Mouse (Mus musculus) limb, embryonic 11.5 days (tissue): ENCODE data around the gene Tmco5b. TPM values are rescaled to one million over a fixed set of nuclear protein-coding genes. Genes with fewer than 3 reads are reported as not detected.
A peak's percentile ranks its signal among the peaks of the same experiment; 100 is the strongest.

Experiments used
- ATAC-seq: fragments of 200-750 bp; cut with Nextera tagmentation; 2 replicates; pipeline ENCODE4 v1.8.0; 2017; ENCODE audit warnings: low read depth; ENCODE audit not compliant: insufficient number of reproducible peaks, low FRiP score, low TSS enrichment
- DNase-seq: peaks from one replicate; pipeline ENCODE4 v3.0.0-alpha.2; 2015; ENCODE audit warnings: low spot score
- H3K27ac ChIP-seq: fragments of 300-500 bp; sonication (generic); replicated peaks from 2 replicates; pipeline ENCODE4 v1.5.1; 2014; ENCODE audit warnings: low read depth, mild to moderate bottlenecking, low read length
- H3K27me3 ChIP-seq: fragments of 300-500 bp; sonication (generic); 2 replicates; pipeline ENCODE4 v1.6.1; 2014; ENCODE audit warnings: mild to moderate bottlenecking, low read length, mixed read lengths; ENCODE audit not compliant: control insufficient read depth, insufficient read depth
- H3K36me3 ChIP-seq: fragments of 300-500 bp; sonication (generic); 2 replicates; pipeline ENCODE4 v1.6.1; 2014; ENCODE audit warnings: mild to moderate bottlenecking, low read length, moderate library complexity, mixed read lengths; ENCODE audit not compliant: control insufficient read depth, insufficient read depth
- H3K4me1 ChIP-seq: fragments of 300-500 bp; sonication (generic); 2 replicates; pipeline ENCODE4 v1.6.1; 2014; ENCODE audit warnings: low read length, mixed read lengths; ENCODE audit not compliant: control insufficient read depth, insufficient read depth
- H3K4me2 ChIP-seq: fragments of 300-500 bp; sonication (generic); 2 replicates; pipeline ENCODE4 v1.6.1; 2014; ENCODE audit warnings: low read depth, mild to moderate bottlenecking, moderate library complexity; ENCODE audit not compliant: severe bottlenecking
- H3K4me3 ChIP-seq: fragments of 300-500 bp; sonication (generic); 2 replicates; pipeline ENCODE4 v1.5.1; 2014; ENCODE audit warnings: low read depth, low read length
- H3K9ac ChIP-seq: fragments of 300-500 bp; sonication (generic); 2 replicates; pipeline ENCODE4 v1.6.1; 2014; ENCODE audit warnings: mild to moderate bottlenecking, low read length
- H3K9me3 ChIP-seq: fragments of 300-500 bp; sonication (generic); 2 replicates; pipeline ENCODE4 v1.6.1; 2016; ENCODE audit warnings: low read length; ENCODE audit not compliant: control insufficient read depth
- WGBS: fragments of 180-500 bp; shearing (Covaris S2); extraction: QIAGEN DNeasy Blood & Tissue Kit; methylation state at CpG from one replicate; pipeline ENCODE4 v1.1.7; 2014; 5-methylcytosine and 5-hydroxymethylcytosine counted together
- polyA plus RNA-seq: library from polyadenylated mRNA; unstranded; fragments of >200 nt; fragmentation: Nextera tagmentation; extraction: Ambion mirVana; gene quantifications from 2 replicates; pipeline ENCODE4 v1.2.1, GENCODE M21; 2014

Tmco5b gene
- polyA plus RNA-seq: not detected in 2 replicates

DNA sequence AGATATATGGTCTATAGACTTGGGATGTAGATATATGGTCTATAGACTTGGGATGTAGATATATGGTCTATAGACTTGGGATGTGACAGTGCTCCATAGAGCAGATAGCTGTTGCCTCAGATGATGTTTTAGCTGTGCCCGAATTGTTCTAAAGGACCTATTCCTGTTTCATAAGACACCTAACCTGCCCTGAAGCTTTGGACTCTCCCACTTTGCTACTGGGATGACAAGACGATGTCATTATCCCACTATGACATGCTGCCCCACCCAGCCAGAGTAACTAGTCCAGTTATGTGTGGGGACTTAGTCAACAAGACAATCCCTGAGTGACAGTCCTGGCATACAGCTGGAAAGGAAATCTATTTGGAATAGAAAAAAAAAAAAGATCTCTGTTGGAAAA is at the start of gene Tmco5b:
Tmco5b (plus strand) TSS at position 301 of the 400 bp plus-strand sequence.
- H3K9ac ChIP-seq: no peak within 1 kb of the TSS
- no peak within 1 kb of the TSS for H3K4me2 ChIP-seq
- H3K9me3 ChIP-seq: no peaks in the 10 kb centered on the region
- DNase-seq (no peak), ATAC-seq (no peak)
- H3K27ac ChIP-seq: no peak within 1 kb of the TSS
- H3K27me3 ChIP-seq: no peaks in the 10 kb centered on the region
- H3K4me3 ChIP-seq: no peak within 1 kb of the TSS
- H3K36me3 ChIP-seq: no peaks in the 10 kb centered on the region
- WGBS: 83% methylated on average over 2 of the region's 2 CpGs
- no peaks in the 10 kb centered on the region for H3K4me1 ChIP-seq

DNA sequence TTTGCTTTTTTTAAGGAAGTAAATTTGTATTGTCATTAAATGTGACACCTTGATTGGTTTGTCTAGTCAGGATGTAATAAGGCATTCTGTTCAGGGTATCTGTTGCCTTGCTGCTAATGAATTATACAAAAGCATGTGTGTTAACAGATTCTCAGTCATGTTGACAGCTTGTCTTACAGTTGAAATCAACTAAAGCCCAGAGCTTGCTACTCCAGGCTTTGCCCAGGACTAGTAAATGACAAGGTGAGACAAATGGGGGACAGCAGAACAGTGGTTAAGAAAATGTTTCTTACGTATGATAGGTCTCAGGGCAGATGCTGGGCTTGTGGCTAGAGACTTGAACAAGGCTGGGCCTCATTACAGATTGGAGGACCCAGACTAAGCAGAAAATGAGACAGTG is 48.5 kb upstream of the Tmco5b start:
- H3K27me3 ChIP-seq: no peaks in the 10 kb centered on the region
- no peaks in the 10 kb centered on the region for H3K4me1 ChIP-seq
- H3K9me3 ChIP-seq: no peaks in the 10 kb centered on the region
- no peak overlapping the region for H3K4me3 ChIP-seq
- WGBS: 71% methylated on average over 1 of the region's 1 CpGs
- H3K36me3 ChIP-seq: no peaks in the 10 kb centered on the region
- DNase-seq: no peak
- H3K4me2 ChIP-seq: no peak overlapping the region
- no peak overlapping the region for H3K9ac ChIP-seq
- H3K27ac ChIP-seq: no peak overlapping the region
- no peak for ATAC-seq

DNA sequence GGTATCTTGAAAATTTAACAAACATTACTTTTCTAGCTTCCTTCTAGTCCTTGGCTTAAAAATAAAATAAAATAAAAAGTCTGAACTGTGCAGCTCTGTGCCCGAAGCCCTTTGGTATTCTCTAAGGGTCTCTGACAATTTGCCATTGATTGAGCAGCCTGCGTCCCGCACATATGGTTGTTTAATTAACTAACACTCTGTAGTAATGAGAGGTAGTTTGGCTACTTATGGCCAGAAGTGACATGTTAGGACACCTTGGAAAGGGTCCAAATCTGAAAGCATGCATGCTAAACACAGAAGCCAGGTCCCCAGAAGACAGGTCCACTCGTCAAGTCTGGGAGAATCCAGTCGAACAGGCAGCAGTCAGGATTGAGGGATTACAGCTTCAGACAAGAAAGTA is 46.7 kb upstream of the Tmco5b start:
- Histone ChIP-seq H3K36me3 (no peaks in the 10 kb centered on the region), H3K4me2 (no peak overlapping the region), H3K4me1 (no peaks in the 10 kb centered on the region), H3K27me3 (no peaks in the 10 kb centered on the region), H3K27ac (no peak overlapping the region), H3K4me3 (no peak overlapping the region), H3K9me3 (no peaks in the 10 kb centered on the region), H3K9ac (no peak overlapping the region)
- DNase-seq (no peak), ATAC-seq (no peak)
- WGBS: 55% methylated on average over 5 of the region's 5 CpGs

DNA sequence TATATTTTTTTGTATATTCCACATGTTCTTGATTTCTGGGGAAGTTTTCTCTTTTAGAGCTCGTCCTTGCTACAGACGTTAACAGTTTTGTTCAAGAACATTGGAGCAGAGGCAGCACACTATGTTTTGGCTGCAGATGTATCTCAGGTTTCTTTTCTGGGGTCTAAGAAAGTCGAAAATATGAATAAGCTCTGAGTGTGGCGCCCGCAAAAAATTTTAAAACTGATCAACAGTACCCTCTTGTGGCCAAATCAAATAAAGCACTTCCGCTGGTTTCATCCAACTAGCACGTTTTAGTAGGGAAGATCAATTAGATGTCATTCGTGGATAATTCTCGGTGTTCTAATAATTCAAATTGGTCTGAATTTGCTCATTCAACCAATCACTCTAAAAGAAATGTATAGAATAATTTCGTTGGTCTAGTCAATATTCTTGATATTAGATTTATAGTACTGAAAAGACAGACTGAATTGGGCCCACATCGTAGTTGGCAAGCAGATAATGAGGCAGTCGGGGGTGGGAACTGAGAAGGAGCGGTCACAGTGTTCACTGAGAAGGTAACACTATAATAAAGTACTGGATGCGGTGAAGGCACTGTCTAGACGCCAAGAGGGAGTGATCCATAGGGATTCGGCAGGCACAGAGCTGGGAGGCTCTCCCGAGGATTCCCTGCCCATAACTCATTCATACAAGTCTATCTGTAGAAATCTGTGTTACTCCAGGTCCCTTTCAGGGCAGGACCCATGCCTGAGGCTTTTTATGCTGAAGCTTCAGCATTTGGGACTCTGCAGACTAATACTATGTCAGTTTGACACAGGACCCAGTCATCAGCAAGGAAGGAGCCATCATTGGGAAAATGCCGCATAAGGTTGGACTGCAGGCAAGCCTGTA is 17.1 kb downstream of the Tmco5b start:
- H3K4me2 ChIP-seq: no peak overlapping the region
- H3K27me3 ChIP-seq: no peaks in the 10 kb centered on the region
- no peaks in the 10 kb centered on the region for H3K9me3 ChIP-seq
- 0 out of 2 replicates have a peak overlapping the region, but pooled peaks have one; percentile 13 for H3K9ac ChIP-seq
- H3K4me1 ChIP-seq: no peaks in the 10 kb centered on the region
- DNase-seq: peak; percentile 64
- no peaks in the 10 kb centered on the region for H3K36me3 ChIP-seq
- 46% methylated on average over 18 of the region's 18 CpGs for WGBS
- no peak overlapping the region for H3K27ac ChIP-seq
- H3K4me3 ChIP-seq: no peak overlapping the region
- ATAC-seq: no peak

DNA sequence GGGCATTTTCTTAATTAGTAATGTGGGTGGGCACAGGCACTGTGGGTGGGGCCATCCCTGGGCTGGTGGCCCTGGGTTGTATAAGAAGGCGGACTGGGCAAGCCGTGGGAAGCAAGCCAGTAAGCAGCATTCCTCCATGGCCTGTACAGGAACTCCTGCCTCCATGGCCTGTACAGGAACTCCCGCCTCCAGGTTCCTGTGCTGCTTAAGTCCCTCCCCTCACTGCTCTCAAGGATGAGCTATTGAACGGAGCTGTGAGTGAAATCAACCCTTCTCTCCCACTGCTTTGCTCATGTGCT is 17.7 kb downstream of the Tmco5b start:
- no peak overlapping the region for H3K4me3 ChIP-seq
- ATAC-seq: no peak
- no peaks in the 10 kb centered on the region for H3K27me3 ChIP-seq
- H3K4me1 ChIP-seq: no peaks in the 10 kb centered on the region
- H3K9me3 ChIP-seq: no peaks in the 10 kb centered on the region
- 75% methylated on average over 4 of the region's 4 CpGs for WGBS
- no peak overlapping the region for H3K4me2 ChIP-seq
- H3K27ac ChIP-seq: no peak overlapping the region
- no peaks in the 10 kb centered on the region for H3K36me3 ChIP-seq
- no peak for DNase-seq
- no peak overlapping the region for H3K9ac ChIP-seq

DNA sequence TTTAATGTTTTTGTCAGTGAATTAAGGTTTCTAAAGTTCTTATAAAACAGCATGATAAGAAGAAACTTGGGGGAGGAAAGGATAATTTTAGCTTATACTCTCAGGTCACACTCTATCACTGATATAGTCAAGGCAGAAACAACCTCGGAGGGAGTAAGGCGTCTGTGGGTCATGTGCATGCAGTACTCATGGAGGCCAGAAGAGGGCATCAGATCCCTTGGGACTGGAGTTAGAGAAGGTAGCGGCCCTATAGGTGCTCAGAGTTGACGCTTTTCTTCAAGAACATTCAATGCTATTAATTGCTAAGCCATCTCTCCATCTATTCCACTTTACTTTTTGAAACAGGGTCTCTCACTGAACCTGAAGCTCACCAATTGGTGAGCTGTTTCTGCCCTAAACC is 19.8 kb downstream of the Tmco5b start:
- H3K4me1 ChIP-seq: no peaks in the 10 kb centered on the region
- no peak overlapping the region for H3K9ac ChIP-seq
- H3K27ac ChIP-seq: no peak overlapping the region
- 10% methylated on average over 4 of the region's 4 CpGs for WGBS
- no peaks in the 10 kb centered on the region for H3K9me3 ChIP-seq
- ATAC-seq: no peak
- no peak overlapping the region for H3K4me2 ChIP-seq
- peak; percentile 81 for DNase-seq
- H3K27me3 ChIP-seq: no peaks in the 10 kb centered on the region
- no peaks in the 10 kb centered on the region for H3K36me3 ChIP-seq
- H3K4me3 ChIP-seq: no peak overlapping the region

DNA sequence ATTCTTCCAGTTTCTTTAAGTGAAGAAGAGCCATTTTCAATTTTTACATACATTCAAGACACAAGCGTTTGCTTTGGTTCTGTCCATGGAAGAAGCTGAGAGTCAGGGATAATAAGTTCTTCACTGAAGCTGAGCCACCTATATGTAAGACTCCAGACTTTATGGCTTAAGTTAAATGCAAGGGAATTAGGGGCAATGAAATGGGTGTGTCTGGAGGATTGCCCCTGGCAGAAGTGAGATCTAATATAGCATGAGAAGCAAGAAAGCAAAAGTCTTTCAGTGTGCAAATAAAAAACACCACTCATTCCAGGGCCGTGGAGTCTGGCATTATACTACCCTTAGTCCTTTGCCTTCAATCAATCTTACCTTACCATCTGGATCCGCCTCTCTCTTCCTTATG is 25.7 kb downstream of the Tmco5b start:
- Histone ChIP-seq H3K9me3 (no peaks in the 10 kb centered on the region), H3K4me1 (no peaks in the 10 kb centered on the region), H3K36me3 (no peaks in the 10 kb centered on the region), H3K9ac (no peak overlapping the region), H3K4me2 (no peak overlapping the region), H3K27ac (no peak overlapping the region), H3K4me3 (no peak overlapping the region), H3K27me3 (no peaks in the 10 kb centered on the region)
- no peak for DNase-seq
- no peak for ATAC-seq
- 68% methylated on average over 3 of the region's 3 CpGs for WGBS

DNA sequence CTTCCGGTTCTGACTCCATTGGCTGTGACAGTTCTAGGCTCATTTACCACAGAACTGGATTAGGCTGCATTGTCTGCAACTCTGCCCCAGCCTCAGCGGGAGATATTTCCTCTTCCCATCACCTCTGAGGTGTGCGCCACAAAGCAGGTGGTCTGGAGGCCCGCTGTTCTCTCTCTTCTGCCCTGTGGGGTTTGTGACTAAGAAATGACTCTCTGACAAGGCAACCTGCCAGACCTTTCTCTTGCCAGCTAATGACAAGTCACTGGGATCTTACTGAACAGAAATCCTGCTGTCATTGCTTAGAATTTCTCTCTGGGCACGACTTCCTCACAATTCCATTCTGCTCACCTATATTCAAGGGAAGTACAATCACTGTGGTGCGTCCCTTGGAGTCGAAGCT is 37.5 kb downstream of the Tmco5b start:
- no peak overlapping the region for H3K4me3 ChIP-seq
- peaks cover 3% of the 10 kb centered on the region; the same call in 1 of the 2 replicates for H3K4me1 ChIP-seq
- no peak overlapping the region for H3K9ac ChIP-seq
- H3K36me3 ChIP-seq: no peaks in the 10 kb centered on the region
- H3K4me2 ChIP-seq: no peak overlapping the region
- no peak for ATAC-seq
- no peak for DNase-seq
- H3K27ac ChIP-seq: no peak overlapping the region
- no peaks in the 10 kb centered on the region for H3K27me3 ChIP-seq
- no peaks in the 10 kb centered on the region for H3K9me3 ChIP-seq
- 47% methylated on average over 7 of the region's 7 CpGs for WGBS
